Mouse (Mus musculus) cerebellum, adult 18-20 months (tissue): Measurements from ENCODE around the gene Suz12.

Source experiments
- DNase-seq, 2 experiments: peaks; one replicate each; pipeline ENCODE4 v3.0.0; 2021

Suz12 gene

GRCm38 (mm10) chr11:80077784-80078545 lies 85.1 kb downstream of the Suz12 start:
- no peak for DNase-seq

- DNase-seq = no peak
Observed at GRCm38 (mm10) chr11:80078831-80079230, 85.9 kb downstream of the Suz12 start.

- DNase-seq = no peak
Observed at GRCm38 (mm10) chr11:80079751-80080150, 86.8 kb downstream of the Suz12 start.

GRCm38 (mm10) chr11:80080381-80080825 lies 87.5 kb downstream of the Suz12 start:
- peak in 1 of 2 experiments; percentile 41 for DNase-seq

- peak; percentile 89 to 94 for DNase-seq
Observed at GRCm38 (mm10) chr11:80080826-80081728, 88.2 kb downstream of the Suz12 start, which contains the start of gene Crlf3. Gene Crlf3 (minus strand): TSS chr11:80080991.

- no peak for DNase-seq
Observed at GRCm38 (mm10) chr11:80081786-80082319, 88.9 kb downstream of the Suz12 start.
